Comparison of ENCODE assay signal across 8 mouse cellular contexts in the genomic region with DNA sequence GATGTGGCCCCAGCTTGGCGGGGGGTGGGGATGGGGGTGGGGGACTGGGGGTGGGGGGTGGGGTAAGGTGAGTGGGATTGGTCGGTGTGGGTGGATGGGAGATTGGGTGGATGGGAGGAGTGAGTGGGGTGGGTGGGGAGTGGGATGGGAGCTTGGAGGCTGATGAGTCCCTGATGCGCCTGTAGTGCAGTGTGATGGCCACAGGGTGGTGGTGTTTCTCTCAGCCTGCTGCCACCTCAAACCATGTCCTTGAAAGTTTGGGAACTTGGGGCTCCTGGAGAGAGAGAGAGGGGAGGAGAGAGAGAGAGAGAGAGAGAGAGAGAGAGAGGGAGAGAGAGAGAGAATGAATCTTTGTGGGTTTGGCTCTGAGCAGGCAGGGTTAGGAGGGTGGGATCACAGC. TPM values are rescaled to one million over a fixed set of nuclear protein-coding genes. Genes with fewer than 3 reads are reported as not detected.
DNase-seq lines count a peak whose midpoint lies in the region; ATAC-seq and TF ChIP-seq lines count a peak whose summit lies in the region.

No protein-coding gene starts in this region.

- TF ChIP-seq CTCF in intestine, postnatal 0 days (IDR thresholded peaks at IDR 0.05; ENCODE audit: low read depth): peak; percentile 70
- peak; percentile 86; the same call in 1 of the 2 replicates for TF ChIP-seq CTCF in embryonic fibroblast, embryonic 13.5 days (IDR thresholded peaks at IDR 0.05; ENCODE audit: borderline replicate concordance, insufficient read depth, low read length)

- peak; percentile 11 for DNase-seq in thymus, postnatal 14 days
- DNase-seq in thymus, postnatal 0 days (ENCODE audit: low spot score): no peak
- DNase-seq in retina, postnatal 1 day: peak; percentile 71
- DNase-seq in spleen, adult 18-20 months: no peak
- DNase-seq in lung, postnatal 36 days: no peak

- H3K9me3 ChIP-seq in intestine, postnatal 0 days (ENCODE audit: control insufficient read depth): no peaks in the 10 kb centered on the region
- H3K9me3 ChIP-seq in intestine, embryonic 15.5 days: no peaks in the 10 kb centered on the region

- H3K4me3 ChIP-seq in intestine, postnatal 0 days (ENCODE audit: low read depth, low read length): no peak overlapping the region
- H3K4me3 ChIP-seq in intestine, embryonic 15.5 days (replicated peaks): no peak overlapping the region
- no peak overlapping the region for H3K4me3 ChIP-seq in embryonic fibroblast, embryonic 13.5 days (ENCODE audit: insufficient read depth, low read length)

- no peak overlapping the region for H3K4me2 ChIP-seq in intestine, postnatal 0 days (replicated peaks; ENCODE audit: low read depth)
- no peak overlapping the region for H3K4me2 ChIP-seq in intestine, embryonic 15.5 days (replicated peaks)

- H3K36me3 ChIP-seq in intestine, postnatal 0 days (ENCODE audit: control insufficient read depth, insufficient read depth): no peaks in the 10 kb centered on the region
- no peaks in the 10 kb centered on the region for H3K36me3 ChIP-seq in intestine, embryonic 15.5 days

- H3K27ac ChIP-seq in intestine, postnatal 0 days (ENCODE audit: low read depth, low read length): no peak overlapping the region
- no peak overlapping the region for H3K27ac ChIP-seq in intestine, embryonic 15.5 days
- no peak overlapping the region for H3K27ac ChIP-seq in embryonic fibroblast, embryonic 13.5 days (ENCODE audit: insufficient read depth, low read length)

- no peaks in the 10 kb centered on the region for H3K4me1 ChIP-seq in intestine, postnatal 0 days (replicated peaks; ENCODE audit: control insufficient read depth, insufficient read depth, low read length)
- no peaks in the 10 kb centered on the region for H3K4me1 ChIP-seq in intestine, embryonic 15.5 days (replicated peaks)
- H3K4me1 ChIP-seq in embryonic fibroblast, embryonic 13.5 days (ENCODE audit: control insufficient read depth, insufficient read depth, low read length): no peaks in the 10 kb centered on the region

- no peaks in the 10 kb centered on the region for H3K27me3 ChIP-seq in intestine, postnatal 0 days (replicated peaks; ENCODE audit: control insufficient read depth, insufficient read depth, low read length)
- H3K27me3 ChIP-seq in intestine, embryonic 15.5 days (replicated peaks): no peaks in the 10 kb centered on the region

- H3K9ac ChIP-seq in intestine, postnatal 0 days (ENCODE audit: low read depth, low read length): no peak overlapping the region
- H3K9ac ChIP-seq in intestine, embryonic 15.5 days: no peak overlapping the region

- TF ChIP-seq POLR2A in embryonic fibroblast, embryonic 13.5 days (IDR thresholded peaks at IDR 0.05; ENCODE audit: low read depth, low read length): no peak

- WGBS in intestine, postnatal 0 days: 0% methylated on average over 3 of the region's 3 CpGs
- WGBS in intestine, embryonic 15.5 days: 3% methylated on average over 3 of the region's 3 CpGs

- no peak for ATAC-seq in intestine, postnatal 0 days
- no peak for ATAC-seq in intestine, embryonic 15.5 days

RNA-seq across cellular contexts. Expression of a gene that starts 20.7 kb away (rescaled TPM):
- polyA plus RNA-seq in intestine, postnatal 0 days (2015; fragmentation: Nextera tagmentation; extraction: Ambion mirVana): 0.66 and 1.5 TPM in 2 replicates
- polyA plus RNA-seq in intestine, embryonic 15.5 days (2015; fragmentation: Nextera tagmentation; extraction: Ambion mirVana): 3.3 TPM in 2 replicates
- polyA plus RNA-seq in thymus, postnatal 0 days (2015; fragmentation: Nextera tagmentation; extraction: Ambion mirVana): 0.55 and 0.57 TPM in 2 replicates
- polyA plus RNA-seq in embryonic fibroblast, embryonic 13.5 days (2011; ENCODE audit: insufficient read length, low read depth, missing spikeins): 9.7 and 10.9 TPM in 2 replicates

Comparison
In these comparisons a context has a peak if more than half of its experiments do, and no peak if none do; other contexts are left out.
1. DNase-seq: peak in thymus, postnatal 14 days (single experiment) and retina, postnatal 1 day (single experiment); none in thymus, postnatal 0 days (single experiment), spleen, adult 18-20 months (0 of 2) and lung, postnatal 36 days (single experiment).